Mouse (Mus musculus) gastrocnemius, postnatal 25 days (tissue): ENCODE measurements around the gene Cwc22. TPM values are rescaled to one million over a fixed set of nuclear protein-coding genes. Genes with fewer than 3 reads are reported as not detected.

ENCODE experiments used
- DNase-seq: peaks from one replicate; pipeline ENCODE4 v3.0.0; 2022
- long read RNA-seq, 2 experiments: library from polyadenylated mRNA; stranded (forward); transcript quantifications; one replicate each; pipeline ENCODE4 v2.0.0; 2021
- total RNA-seq, 2 experiments: library from RNA; stranded (reverse); gene quantifications; 1 replicate in 1 of 2; 2 replicates in 1 of 2; pipeline ENCODE4 v1.2.3; 2021

The Cwc22 gene
- total RNA-seq = 10 to 100 TPM; 11.1 to 11.6 TPM
- long read RNA-seq, experiment 1, partial matches to known transcripts = 4 of 4 reads
- long read RNA-seq, experiment 1, other reads (novel, unspliced or antisense) = 0 of 4 reads
- long read RNA-seq, experiment 2, partial matches to known transcripts = 2 of 5 reads
- long read RNA-seq, experiment 2, other reads (novel, unspliced or antisense) = 1 of 5 reads

DNA sequence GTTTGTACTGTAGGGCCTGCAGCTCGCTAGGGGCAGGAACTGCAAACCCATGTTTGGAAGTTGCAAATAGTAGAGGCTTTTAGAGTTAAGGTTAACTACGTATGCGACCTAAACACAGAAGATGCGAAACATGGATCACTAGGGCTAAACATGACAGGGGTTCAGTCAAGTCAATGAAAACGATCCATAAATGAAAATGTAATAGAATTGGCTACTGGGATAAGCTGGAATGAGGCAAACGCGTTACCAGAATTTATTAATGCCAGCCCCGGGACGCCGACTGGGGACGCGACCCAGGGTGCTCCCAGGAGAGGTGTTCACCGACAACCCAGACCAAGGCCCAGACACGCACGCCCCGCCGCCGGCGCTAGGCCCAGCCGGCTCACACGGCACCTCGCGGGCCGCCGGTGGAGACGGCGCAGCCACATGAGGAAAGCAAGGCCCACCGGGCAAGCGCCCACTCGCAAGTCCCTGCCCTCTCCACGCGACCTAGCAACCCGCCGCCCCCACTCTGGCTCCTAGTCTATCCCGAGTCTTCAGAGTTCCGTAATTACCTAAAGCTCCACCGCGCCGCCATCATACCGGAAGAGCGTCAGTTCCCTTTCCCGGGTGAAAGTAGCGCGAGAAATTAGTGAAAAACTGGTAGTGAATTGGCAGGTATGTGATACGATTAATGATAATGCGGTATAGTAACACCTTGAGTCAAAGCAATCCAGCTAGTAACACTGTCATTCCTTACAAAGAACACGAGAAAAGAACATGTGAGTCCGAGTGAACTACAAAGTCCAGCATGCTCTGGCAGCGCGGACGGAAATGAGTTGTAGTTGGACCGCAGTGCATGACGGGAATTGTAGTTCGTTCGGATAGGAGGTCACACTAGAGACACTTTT lies at the start of gene Cwc22:
Cwc22 (minus strand) TSS at position 780 of the 890 bp plus-strand sequence.
- DNase-seq = peak; percentile 75

DNA sequence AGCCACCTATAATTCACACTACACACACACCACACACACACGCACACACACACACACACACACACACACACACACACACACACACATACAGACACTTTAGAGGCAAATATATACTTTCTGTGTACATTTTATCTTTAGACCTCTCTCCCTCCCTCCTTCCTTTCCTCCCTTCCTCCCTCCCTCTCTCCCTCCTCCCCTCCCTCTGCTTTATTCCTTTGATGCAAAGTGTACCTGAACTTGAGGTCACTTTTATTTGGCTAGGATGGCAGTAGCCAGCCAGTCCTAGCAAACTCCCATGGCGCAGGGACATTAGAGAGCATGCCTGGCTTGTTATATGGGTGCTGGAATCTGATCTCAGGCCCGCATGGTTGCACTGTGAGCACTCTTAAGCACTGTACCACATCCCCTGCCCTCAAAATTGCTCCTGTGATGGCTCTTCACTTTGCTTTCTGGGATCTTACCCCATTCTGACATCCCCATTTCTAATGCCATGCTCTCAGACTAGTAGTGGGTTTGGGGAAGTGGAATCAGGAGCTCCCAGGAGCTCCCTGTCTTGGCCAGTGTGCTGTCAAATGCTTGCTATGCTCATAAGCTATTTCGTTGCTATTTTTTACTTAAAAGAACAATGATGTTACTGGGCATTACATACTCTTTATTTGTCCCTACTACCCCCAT lies 47.7 kb upstream of the Cwc22 start:
- DNase-seq = no peak

- DNase-seq = no peak
Observed at GRCm38 (mm10) chr2:77992951-77993604, 46.9 kb upstream of the Cwc22 start.

- DNase-seq = no peak
Observed at GRCm38 (mm10) chr2:77990820-77991219, 44.6 kb upstream of the Cwc22 start.

- no peak for DNase-seq
Observed at GRCm38 (mm10) chr2:77990121-77990520, 43.9 kb upstream of the Cwc22 start.

GRCm38 (mm10) chr2:77989390-77989789 lies 43.2 kb upstream of the Cwc22 start:
- no peak for DNase-seq

DNA sequence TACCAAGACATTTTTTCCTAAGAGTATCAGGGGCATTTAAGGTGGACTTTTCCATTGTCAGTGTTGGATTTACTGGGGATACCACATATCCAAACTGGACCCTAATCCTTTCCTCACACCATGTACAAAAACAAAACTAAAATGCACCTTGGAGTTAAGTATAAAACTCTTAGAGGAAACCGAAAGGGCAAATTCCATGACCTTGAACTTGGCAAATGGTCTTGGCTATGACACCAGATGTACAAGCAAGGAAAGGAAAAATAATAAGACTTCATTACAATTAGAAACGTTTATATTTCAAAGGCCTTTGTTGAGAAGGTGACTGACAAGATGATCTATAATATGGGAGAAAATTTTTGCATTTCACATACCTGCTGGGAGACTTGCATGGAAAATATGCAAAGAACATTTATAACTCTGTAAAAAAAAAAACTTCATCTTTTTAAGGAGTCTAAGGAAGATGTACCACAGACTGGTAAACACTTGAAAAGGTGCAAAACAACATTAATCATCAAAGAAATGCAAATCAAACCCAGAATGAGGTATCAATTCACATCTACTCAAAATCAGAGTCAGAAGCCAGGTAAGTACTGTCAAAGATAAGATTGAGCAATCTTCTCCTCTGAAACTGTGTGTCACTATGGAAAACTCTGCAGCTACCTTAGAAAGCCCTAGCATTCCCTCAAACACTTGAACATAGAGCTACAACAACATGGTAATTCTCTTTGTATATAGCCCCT lies 40.0 kb upstream of the Cwc22 start:
- DNase-seq = no peak

DNA sequence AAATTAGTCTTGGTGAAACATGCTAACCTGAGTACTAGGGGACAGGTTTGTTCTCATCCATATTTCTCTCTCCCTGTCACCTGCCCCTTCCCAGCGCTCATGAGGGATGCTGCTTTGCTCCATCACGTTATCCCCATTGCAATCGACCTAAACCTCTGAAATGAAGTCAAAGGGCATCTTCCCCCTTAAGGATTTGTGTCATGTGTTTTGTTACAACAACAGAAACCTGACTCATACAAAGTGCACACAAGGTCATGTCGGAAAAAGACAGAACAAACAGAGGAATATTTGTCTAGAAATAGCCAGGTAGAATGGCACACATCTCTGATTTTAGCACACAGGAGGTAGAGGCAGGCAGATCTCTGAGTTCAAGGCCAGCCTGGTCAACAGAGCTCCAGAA lies 38.0 kb upstream of the Cwc22 start:
- DNase-seq = no peak

DNA sequence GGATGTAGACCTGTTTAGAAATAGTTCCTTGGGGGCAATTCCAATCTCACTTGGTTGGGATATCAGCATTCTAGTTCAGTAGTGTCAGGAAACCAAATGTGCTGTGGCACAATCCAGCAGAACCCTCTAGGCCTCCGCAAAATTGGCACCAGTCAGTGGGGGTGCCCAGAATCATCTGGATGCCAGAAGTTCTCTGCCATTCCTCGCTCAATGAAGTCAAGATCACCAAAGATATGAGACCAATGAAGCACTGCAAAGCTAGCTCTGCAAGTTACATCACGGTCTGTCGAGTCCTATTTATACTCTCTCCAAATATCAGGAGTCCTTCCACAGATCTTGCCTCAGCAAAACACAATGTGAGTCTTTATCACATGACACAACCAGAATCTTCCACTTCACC lies 35.7 kb upstream of the Cwc22 start:
- no peak for DNase-seq

DNA sequence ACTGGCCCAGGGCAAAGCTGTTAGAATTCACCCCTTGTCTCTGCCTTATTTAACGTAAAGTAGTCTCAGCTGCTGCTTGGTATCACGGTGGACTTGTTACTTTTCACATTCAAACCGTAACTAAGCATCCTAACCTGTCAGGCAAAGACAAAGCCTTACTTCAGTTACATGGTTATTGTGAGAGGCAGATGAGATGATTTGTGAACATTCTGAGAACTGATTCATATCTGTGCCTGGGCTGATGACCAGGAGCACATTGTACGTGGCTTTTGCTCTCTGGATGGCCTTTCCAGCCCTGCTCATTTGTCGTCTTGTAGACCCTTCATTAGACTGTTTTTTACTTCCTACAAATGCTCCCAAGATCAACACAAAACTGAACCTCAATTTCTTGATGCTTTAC lies 34.5 kb upstream of the Cwc22 start:
- no peak for DNase-seq

DNA sequence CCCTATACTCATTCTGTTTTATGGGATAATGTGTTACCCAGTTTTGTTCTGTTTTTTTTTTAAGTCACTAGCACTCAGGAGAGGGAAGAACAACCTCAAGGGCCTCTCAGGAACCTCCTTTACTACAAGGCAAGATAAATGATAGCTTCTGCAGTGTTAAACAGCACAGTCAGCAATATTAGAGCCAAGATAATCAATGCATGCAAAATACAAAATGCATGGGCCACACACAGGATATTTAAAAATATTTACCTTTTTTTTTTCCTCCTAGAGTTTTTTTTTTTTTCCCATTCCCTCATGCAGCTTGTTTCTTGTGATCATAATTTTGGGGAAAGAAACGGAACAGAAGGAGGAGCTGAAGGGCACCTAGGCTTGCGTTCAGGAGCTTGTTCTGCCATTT lies 33.3 kb upstream of the Cwc22 start:
- DNase-seq = no peak

- no peak for DNase-seq
Observed at GRCm38 (mm10) chr2:77979081-77979480, 32.9 kb upstream of the Cwc22 start.

GRCm38 (mm10) chr2:77978256-77978655 lies 32.1 kb upstream of the Cwc22 start:
- DNase-seq = no peak

DNA sequence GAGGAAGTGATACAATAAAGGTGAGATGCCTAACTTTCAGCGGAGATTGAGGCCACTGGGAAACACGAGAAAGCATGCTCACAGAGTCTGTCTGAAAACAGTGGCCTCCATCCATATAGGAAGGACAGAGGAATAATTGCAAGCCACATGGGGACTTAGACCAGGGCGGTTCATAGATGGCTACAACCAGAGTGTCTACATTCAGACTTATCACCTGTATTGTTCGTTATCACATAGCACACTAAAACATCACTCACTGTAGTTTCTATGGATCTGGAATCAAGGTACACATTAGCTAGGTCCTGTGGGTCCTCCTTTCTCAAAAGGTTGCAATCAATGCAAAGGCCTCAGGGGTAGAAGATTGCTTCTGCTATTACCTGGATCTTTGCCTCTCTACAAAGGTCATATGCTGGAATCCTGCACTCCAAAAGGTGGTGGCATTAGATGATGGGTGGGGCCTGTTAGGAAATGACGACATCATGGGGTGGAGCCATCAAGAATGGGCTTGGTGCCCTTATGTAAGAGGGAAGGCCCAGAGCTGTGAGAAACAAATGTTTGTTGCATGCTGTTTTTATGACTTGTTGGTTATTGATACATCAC lies 30.2 kb upstream of the Cwc22 start:
- DNase-seq = no peak

DNA sequence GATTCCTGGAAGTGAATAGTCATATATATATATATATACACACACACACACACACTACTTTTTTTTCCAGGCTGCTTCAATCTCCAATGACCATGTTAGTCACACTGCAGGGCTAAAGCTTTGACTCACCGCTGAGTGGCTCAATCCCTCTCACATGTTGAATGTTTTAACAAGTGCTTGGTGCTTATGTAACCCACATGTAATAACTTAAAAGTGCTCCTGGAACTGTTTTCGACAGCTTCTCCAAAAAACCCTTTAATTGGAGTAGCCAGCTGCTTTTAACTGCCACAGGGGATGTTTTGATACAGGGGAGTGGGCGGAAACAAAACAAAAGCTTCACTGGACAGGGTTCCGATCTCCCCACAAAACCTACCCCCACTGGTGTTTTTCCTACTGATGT lies 29.4 kb upstream of the Cwc22 start:
- DNase-seq = no peak

DNA sequence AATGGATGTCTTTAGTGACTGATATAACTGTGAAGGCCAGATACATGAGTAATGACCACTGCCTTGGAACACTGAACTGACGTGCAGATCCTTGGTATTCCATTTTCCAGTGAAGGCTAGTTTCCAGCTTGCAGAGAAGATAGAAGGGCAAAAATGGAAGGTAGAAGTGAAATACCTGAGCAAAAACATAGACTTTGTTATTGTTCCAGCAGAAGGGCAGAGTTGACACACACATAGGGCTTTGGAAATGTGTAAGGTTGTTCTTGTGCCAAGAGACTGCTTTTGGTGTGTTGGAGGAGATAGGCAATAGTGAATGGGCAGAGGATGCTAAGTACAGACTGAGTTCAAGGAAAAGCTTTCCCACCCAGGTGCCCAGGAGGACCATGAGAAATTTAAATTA lies 28.8 kb upstream of the Cwc22 start:
- no peak for DNase-seq

DNA sequence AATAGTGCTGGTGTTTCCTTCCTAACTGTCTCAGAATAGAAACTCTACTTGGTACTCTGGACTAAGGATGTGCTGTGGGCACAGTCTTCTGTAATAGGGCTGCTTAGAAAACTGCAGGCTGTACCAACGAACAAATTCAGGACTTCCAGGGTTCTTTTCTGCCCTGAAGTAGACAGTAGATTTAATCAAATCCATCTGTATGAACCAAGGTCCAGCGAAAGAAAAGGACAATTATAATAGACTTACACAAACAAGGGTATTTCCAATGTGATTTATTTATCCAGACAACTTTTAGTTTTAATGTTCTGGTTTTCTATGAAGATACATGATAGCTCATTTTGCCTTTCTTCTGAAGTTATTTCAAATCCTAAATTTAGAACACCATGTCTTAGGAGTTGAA lies 28.2 kb upstream of the Cwc22 start:
- DNase-seq = no peak

- no peak for DNase-seq
Observed at GRCm38 (mm10) chr2:77973296-77973695, 27.1 kb upstream of the Cwc22 start.

- DNase-seq = no peak
Observed at GRCm38 (mm10) chr2:77972541-77972940, 26.4 kb upstream of the Cwc22 start.

GRCm38 (mm10) chr2:77971871-77972270 lies 25.7 kb upstream of the Cwc22 start:
- DNase-seq = no peak

DNA sequence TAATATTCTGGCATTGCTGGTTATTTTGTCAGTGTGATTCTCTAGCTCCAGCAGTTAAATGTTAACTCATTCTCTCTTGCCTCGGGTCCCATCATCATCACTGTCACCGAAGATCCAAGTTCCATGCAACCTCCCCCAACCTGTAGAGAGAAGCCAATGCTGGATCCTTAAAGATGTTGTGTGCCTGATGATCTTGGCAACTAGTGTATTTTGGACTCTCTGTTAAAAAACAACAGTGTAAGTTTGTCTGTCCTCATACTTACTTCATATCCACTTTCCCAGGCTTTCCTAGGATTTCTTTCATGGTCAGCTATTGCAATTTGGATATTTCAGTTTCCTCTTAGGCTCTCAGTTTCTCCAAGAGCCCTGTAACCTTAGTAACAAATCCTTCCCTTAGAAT lies 25.2 kb upstream of the Cwc22 start:
- no peak for DNase-seq

DNA sequence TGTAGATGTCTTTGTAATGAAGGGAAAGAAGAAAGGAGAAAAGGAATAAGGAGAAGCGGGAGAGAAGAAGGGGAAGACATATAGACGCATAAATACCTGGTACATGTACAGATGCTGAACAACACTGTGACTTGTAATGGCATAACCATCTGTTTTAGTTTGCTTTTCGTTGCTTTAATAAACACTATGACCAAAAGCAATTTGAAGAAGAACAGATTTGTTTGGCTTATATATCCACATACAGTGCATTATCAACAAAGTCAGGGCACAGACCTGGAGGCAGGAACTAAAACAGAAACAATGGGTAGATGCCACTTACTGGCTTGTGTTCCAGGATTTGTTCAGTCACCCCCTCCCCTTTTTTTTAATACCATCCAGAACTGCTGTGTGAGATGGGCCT lies 24.4 kb upstream of the Cwc22 start:
- no peak for DNase-seq
